Mouse (Mus musculus): Measurements from ENCODE around the gene Zfp12. TPM values are rescaled to one million over a fixed set of nuclear protein-coding genes. Genes with fewer than 3 reads are reported as not detected.

Gene Zfp12
- polyA plus RNA-seq, 1 experiment from 2014 or later, result 2.0 TPM

DNA sequence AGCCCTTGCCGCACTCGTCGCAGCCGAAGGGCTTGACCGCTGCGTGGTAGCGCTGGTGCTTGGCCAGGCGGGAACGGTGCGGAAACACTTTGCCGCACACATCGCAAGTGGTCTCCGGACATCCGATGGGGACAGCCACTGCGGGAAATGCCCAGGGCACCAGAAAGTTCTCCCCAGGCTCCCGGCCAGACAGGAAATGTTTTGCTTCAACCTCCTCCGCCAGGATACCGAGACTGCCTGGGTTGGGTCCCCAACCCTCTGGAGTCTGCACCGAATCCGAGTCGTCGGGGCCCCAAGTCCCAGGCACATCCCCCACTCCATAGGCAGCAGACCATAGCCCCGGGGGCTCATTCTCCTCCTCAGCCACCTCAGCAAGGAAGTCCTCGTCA, 20.2 kb downstream of the Zfp12 start:
- peaks cover 65% of the 10 kb centered on the region for H3K27me3 ChIP-seq (ENCODE audit: control insufficient read depth, insufficient read depth, low read depth, low read length)
- no peak overlapping the region for H3K9ac ChIP-seq (ENCODE audit: low read depth, low read length)
- WGBS (ENCODE audit: insufficient replicate concordance), result 11% methylated on average over 24 of the region's 24 CpGs
- H3K9me3 ChIP-seq (replicated peaks; ENCODE audit: control insufficient read depth, low read length), result no peaks in the 10 kb centered on the region
- peaks cover 8% of the 10 kb centered on the region for H3K4me1 ChIP-seq (ENCODE audit: control insufficient read depth, low read depth, low read length)
- ATAC-seq (ENCODE audit: low read depth), result no peak
- H3K27ac ChIP-seq (ENCODE audit: low read length), result no peak overlapping the region
- no peaks in the 10 kb centered on the region for H3K36me3 ChIP-seq (ENCODE audit: control insufficient read depth, insufficient read depth)
- H3K4me3 ChIP-seq (ENCODE audit: low read depth, low read length), result no peak overlapping the region
- no peak overlapping the region for H3K4me2 ChIP-seq (ENCODE audit: low read depth, low read length)

GRCm38 (mm10) chr5:143255802-143256201, 20.8 kb downstream of the Zfp12 start:
- Histone ChIP-seq H3K9ac (ENCODE audit: low read depth, low read length) (no peak overlapping the region), H3K4me3 (ENCODE audit: low read depth, low read length) (no peak overlapping the region), H3K27ac (ENCODE audit: low read length) (no peak overlapping the region), H3K4me1 (ENCODE audit: control insufficient read depth, low read depth, low read length) (peaks cover 8% of the 10 kb centered on the region), H3K9me3 (replicated peaks; ENCODE audit: control insufficient read depth, low read length) (no peaks in the 10 kb centered on the region), H3K36me3 (ENCODE audit: control insufficient read depth, insufficient read depth) (no peaks in the 10 kb centered on the region), H3K27me3 (ENCODE audit: control insufficient read depth, insufficient read depth, low read depth, low read length) (peaks cover 65% of the 10 kb centered on the region), H3K4me2 (ENCODE audit: low read depth, low read length) (no peak overlapping the region)
- no peak for ATAC-seq (ENCODE audit: low read depth)
- 60% methylated on average over 5 of the region's 5 CpGs for WGBS (ENCODE audit: insufficient replicate concordance)

DNA sequence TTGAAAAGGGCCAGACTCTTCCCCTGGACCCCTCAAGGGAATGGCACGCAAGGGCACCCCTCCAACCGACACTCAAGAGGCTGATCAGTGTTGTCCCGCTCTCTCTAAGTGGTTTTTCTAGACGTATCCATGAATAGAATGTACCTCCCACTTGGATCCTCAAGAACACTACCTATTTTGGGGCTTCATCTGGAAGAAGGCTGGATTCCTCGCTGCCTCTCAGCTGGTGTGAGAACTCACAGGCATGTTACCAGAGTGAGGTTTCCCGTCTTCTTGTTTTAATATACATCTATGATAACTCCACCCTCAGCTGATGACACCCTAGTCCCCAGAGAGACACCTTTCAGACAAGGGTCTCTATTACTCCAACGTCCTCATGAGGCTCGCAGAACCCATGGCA, 26.7 kb downstream of the Zfp12 start:
- Histone ChIP-seq H3K9ac (ENCODE audit: low read depth, low read length) (no peak overlapping the region), H3K4me2 (ENCODE audit: low read depth, low read length) (no peak overlapping the region), H3K36me3 (ENCODE audit: control insufficient read depth, insufficient read depth) (no peaks in the 10 kb centered on the region), H3K9me3 (replicated peaks; ENCODE audit: control insufficient read depth, low read length) (no peaks in the 10 kb centered on the region), H3K4me1 (ENCODE audit: control insufficient read depth, low read depth, low read length) (no peaks in the 10 kb centered on the region), H3K4me3 (ENCODE audit: low read depth, low read length) (no peak overlapping the region), H3K27ac (ENCODE audit: low read length) (no peak overlapping the region), H3K27me3 (ENCODE audit: control insufficient read depth, insufficient read depth, low read depth, low read length) (peaks cover 7% of the 10 kb centered on the region)
- WGBS (ENCODE audit: insufficient replicate concordance), result 71% methylated on average over 8 of the region's 8 CpGs
- ATAC-seq (ENCODE audit: low read depth), result no peak

DNA sequence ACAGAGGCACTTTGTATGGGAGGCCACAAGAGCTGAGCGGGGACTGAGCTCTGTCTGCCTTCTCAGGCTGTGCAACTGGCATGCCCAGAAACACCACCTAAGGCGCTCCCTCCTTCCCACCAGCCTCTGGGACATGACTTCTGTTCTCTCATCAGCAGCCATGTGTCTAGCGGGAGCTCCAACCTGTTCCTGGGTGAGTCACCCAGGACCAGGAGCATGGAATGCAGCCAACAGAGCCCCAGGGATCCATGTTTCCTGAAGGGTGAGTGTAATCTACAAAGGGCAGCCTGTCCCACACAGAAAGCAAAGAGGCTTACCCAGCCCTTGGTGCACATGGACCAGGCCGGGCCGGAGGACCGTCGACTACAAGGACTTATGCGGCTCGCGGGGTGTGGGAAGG, 29.7 kb downstream of the Zfp12 start:
- no peaks in the 10 kb centered on the region; the same call in none of the 2 replicates for H3K4me1 ChIP-seq (ENCODE audit: control insufficient read depth, low read depth, low read length)
- ATAC-seq (ENCODE audit: low read depth), result no peak
- peaks cover 3% of the 10 kb centered on the region; the same call in 1 of the 2 replicates for H3K27me3 ChIP-seq (ENCODE audit: control insufficient read depth, insufficient read depth, low read depth, low read length)
- WGBS (ENCODE audit: insufficient replicate concordance), result 80% methylated on average over 10 of the region's 10 CpGs
- H3K9ac ChIP-seq (ENCODE audit: low read depth, low read length), result no peak overlapping the region
- no peaks in the 10 kb centered on the region for H3K9me3 ChIP-seq (replicated peaks; ENCODE audit: control insufficient read depth, low read length)
- H3K36me3 ChIP-seq (ENCODE audit: control insufficient read depth, insufficient read depth), result no peaks in the 10 kb centered on the region
- H3K4me2 ChIP-seq (ENCODE audit: low read depth, low read length), result no peak overlapping the region
- H3K27ac ChIP-seq (ENCODE audit: low read length), result no peak overlapping the region
- no peak overlapping the region for H3K4me3 ChIP-seq (ENCODE audit: low read depth, low read length)

DNA sequence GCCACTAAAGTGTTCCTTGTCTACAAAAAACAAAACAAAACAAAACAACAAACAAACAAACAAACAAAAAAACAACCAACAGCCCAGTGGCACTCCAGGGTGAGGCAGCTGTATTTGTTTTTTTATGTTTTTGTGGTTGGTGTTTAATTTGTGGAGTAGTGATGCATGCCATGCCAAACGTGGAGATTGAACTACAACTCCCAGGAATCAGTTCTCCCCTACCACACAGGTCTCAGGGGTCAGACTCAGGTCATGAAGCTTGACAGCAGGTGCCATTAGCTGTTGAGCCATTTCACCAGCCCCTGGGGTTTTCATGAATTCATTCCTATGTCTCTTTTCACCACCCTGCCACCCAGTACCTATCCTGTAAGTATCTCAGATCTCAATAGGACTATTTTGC, 30.4 kb downstream of the Zfp12 start:
- no peak overlapping the region for H3K27ac ChIP-seq (ENCODE audit: low read length)
- peaks cover 3% of the 10 kb centered on the region; the same call in 1 of the 2 replicates for H3K27me3 ChIP-seq (ENCODE audit: control insufficient read depth, insufficient read depth, low read depth, low read length)
- H3K9ac ChIP-seq (ENCODE audit: low read depth, low read length), result no peak overlapping the region
- ATAC-seq (ENCODE audit: low read depth), result no peak
- no peak overlapping the region for H3K4me2 ChIP-seq (ENCODE audit: low read depth, low read length)
- H3K4me3 ChIP-seq (ENCODE audit: low read depth, low read length), result no peak overlapping the region
- H3K4me1 ChIP-seq (ENCODE audit: control insufficient read depth, low read depth, low read length), result no peaks in the 10 kb centered on the region; the same call in none of the 2 replicates
- H3K9me3 ChIP-seq (replicated peaks; ENCODE audit: control insufficient read depth, low read length), result no peaks in the 10 kb centered on the region
- H3K36me3 ChIP-seq (ENCODE audit: control insufficient read depth, insufficient read depth), result no peaks in the 10 kb centered on the region
- WGBS (ENCODE audit: insufficient replicate concordance), result 27% methylated on average over 1 of the region's 1 CpGs

GRCm38 (mm10) chr5:143266794-143267193, 31.8 kb downstream of the Zfp12 start:
- 56% methylated on average over 6 of the region's 6 CpGs for WGBS (ENCODE audit: insufficient replicate concordance)
- ATAC-seq (ENCODE audit: low read depth), result no peak
- Histone ChIP-seq H3K4me1 (ENCODE audit: control insufficient read depth, low read depth, low read length) (no peaks in the 10 kb centered on the region; the same call in none of the 2 replicates), H3K9ac (ENCODE audit: low read depth, low read length) (no peak overlapping the region), H3K4me2 (ENCODE audit: low read depth, low read length) (no peak overlapping the region), H3K27ac (ENCODE audit: low read length) (no peak overlapping the region), H3K27me3 (ENCODE audit: control insufficient read depth, insufficient read depth, low read depth, low read length) (peaks cover 3% of the 10 kb centered on the region; the same call in 1 of the 2 replicates), H3K9me3 (replicated peaks; ENCODE audit: control insufficient read depth, low read length) (no peaks in the 10 kb centered on the region), H3K4me3 (ENCODE audit: low read depth, low read length) (no peak overlapping the region), H3K36me3 (ENCODE audit: control insufficient read depth, insufficient read depth) (no peaks in the 10 kb centered on the region)

DNA sequence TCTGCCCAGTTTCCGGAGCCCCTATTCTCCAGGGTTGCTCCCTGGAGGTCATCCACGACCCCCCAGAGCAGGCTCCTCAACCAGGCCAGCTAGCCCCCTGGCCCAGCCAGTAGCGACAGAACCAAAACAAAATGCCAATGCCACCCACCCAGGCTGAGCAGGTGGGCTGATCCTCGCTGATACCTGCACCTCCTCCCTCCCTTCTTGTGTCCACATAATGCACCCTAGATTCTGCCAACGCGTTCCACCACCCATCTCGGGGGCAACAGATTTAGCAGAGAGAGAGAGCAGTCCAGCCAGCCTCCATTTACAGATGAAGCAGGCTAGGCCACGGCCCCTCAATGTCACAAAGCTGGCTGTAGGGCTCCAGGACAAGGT, 34.0 kb downstream of the Zfp12 start:
- Histone ChIP-seq H3K27ac (ENCODE audit: low read length) (no peak overlapping the region), H3K4me3 (ENCODE audit: low read depth, low read length) (peak overlapping the region; percentile 73), H3K36me3 (ENCODE audit: control insufficient read depth, insufficient read depth) (no peaks in the 10 kb centered on the region), H3K9ac (ENCODE audit: low read depth, low read length) (no peak overlapping the region), H3K4me2 (ENCODE audit: low read depth, low read length) (peak overlapping the region; percentile 80), H3K27me3 (ENCODE audit: control insufficient read depth, insufficient read depth, low read depth, low read length) (peaks cover 3% of the 10 kb centered on the region; the same call in 1 of the 2 replicates), H3K4me1 (ENCODE audit: control insufficient read depth, low read depth, low read length) (no peaks in the 10 kb centered on the region; the same call in none of the 2 replicates), H3K9me3 (replicated peaks; ENCODE audit: control insufficient read depth, low read length) (no peaks in the 10 kb centered on the region)
- no peak for ATAC-seq (ENCODE audit: low read depth)
- WGBS (ENCODE audit: insufficient replicate concordance), result 30% methylated on average over 8 of the region's 8 CpGs

DNA sequence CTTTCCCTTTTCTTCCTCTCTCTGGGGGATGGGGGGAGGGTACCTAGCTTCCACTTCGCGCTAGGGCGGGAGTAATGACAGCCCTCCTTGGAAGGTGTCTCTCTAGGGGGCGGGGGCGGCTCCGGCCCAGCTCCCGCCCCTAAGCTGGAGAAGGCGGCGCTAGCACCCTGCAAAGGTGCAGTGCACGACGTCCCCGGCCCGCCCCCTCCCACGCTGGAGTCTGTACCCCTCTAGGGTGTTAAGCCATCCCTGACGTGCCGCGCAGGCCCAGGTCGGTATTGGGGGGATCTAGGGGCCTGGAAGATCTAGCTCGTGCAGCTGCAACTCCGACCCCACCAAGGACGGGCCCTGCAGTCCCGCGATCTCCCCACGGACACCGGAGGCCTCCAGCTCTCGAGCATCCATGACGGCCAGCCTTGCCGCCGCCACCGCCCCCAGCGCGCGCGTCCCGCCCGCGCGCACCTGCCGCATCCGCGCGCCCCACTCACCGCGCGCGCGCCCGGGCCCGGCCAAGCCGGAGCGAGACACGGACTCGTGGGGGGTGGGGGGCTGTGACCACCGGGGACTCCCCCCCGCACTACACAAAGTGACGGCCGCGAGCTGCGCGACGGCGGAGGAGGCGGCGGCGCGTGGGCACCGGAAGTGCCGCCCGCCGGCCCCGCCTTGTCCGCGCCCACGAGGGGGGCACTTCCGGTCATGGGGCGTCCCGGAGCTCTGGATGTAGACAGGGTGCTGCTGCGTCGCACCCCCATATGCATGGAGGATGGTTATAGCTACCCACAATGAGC, 34.6 kb downstream of the Zfp12 start, which contains the start of gene Zfp316:
Zfp316 (minus strand) TSS at position 660 of the 788 bp plus-strand sequence.
- Histone ChIP-seq H3K36me3 (ENCODE audit: control insufficient read depth, insufficient read depth) (no peaks in the 10 kb centered on the region), H3K4me3 (ENCODE audit: low read depth, low read length) (peak within 1 kb of the TSS; percentile 73), H3K27ac (ENCODE audit: low read length) (no peak within 1 kb of the TSS), H3K9me3 (replicated peaks; ENCODE audit: control insufficient read depth, low read length) (no peaks in the 10 kb centered on the region), H3K4me2 (ENCODE audit: low read depth, low read length) (peak within 1 kb of the TSS; percentile 80), H3K4me1 (ENCODE audit: control insufficient read depth, low read depth, low read length) (no peaks in the 10 kb centered on the region; the same call in none of the 2 replicates), H3K27me3 (ENCODE audit: control insufficient read depth, insufficient read depth, low read depth, low read length) (peaks cover 3% of the 10 kb centered on the region; the same call in 1 of the 2 replicates), H3K9ac (ENCODE audit: low read depth, low read length) (peak within 1 kb of the TSS; percentile 72)
- ATAC-seq (ENCODE audit: low read depth), result peak; percentile 66
- 1% methylated on average over 58 of the region's 79 CpGs for WGBS (ENCODE audit: insufficient replicate concordance)

DNA sequence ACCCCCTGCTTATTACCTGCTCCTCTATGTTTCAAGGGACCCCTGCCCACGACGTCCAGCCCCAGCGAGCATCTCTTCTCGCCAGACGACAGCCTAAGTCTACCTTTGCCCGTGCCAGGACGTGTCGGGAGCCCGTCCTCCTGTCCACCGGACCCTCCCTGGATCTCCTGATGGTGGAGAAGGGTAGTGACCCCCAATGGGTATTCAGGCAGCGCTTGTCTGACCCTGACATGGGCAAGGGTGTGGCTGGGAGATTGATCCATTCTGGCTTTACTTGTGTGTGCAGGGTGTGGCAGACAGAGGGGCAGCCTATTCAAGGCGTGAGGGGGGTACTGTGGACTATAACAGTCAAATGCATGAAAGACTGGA, 35.2 kb downstream of the Zfp12 start:
- Histone ChIP-seq H3K27me3 (ENCODE audit: control insufficient read depth, insufficient read depth, low read depth, low read length) (peaks cover 3% of the 10 kb centered on the region; the same call in 1 of the 2 replicates), H3K4me1 (ENCODE audit: control insufficient read depth, low read depth, low read length) (no peaks in the 10 kb centered on the region; the same call in none of the 2 replicates), H3K9ac (ENCODE audit: low read depth, low read length) (peak overlapping the region; percentile 72), H3K36me3 (ENCODE audit: control insufficient read depth, insufficient read depth) (no peaks in the 10 kb centered on the region), H3K4me3 (ENCODE audit: low read depth, low read length) (peak overlapping the region; percentile 73), H3K4me2 (ENCODE audit: low read depth, low read length) (peak overlapping the region; percentile 80), H3K27ac (ENCODE audit: low read length) (no peak overlapping the region), H3K9me3 (replicated peaks; ENCODE audit: control insufficient read depth, low read length) (no peaks in the 10 kb centered on the region)
- ATAC-seq (ENCODE audit: low read depth), result no peak
- WGBS (ENCODE audit: insufficient replicate concordance), result 10% methylated on average over 12 of the region's 12 CpGs

Data from liver, embryonic 16.5 days (tissue).